Mouse (Mus musculus) cortical plate, adult 2 months (tissue): ENCODE data around the gene Fkbp4.

ENCODE experiments used
- CTCF ChIP-seq: fragments of 200-500 bp; IDR thresholded peaks from 2 replicates; pipeline ENCODE4 v1.5.1; 2011; ENCODE audit warnings: mild to moderate bottlenecking, control low read depth, low read length; ENCODE audit not compliant: insufficient read depth; ENCODE audit errors: extremely low read depth
- POLR2A ChIP-seq: fragments of 200-500 bp; IDR thresholded peaks from 2 replicates; pipeline ENCODE4 v1.6.1; 2011; ENCODE audit warnings: mild to moderate bottlenecking, low read length, control low read depth; ENCODE audit not compliant: insufficient read depth; ENCODE audit errors: extremely low read depth

DNA sequence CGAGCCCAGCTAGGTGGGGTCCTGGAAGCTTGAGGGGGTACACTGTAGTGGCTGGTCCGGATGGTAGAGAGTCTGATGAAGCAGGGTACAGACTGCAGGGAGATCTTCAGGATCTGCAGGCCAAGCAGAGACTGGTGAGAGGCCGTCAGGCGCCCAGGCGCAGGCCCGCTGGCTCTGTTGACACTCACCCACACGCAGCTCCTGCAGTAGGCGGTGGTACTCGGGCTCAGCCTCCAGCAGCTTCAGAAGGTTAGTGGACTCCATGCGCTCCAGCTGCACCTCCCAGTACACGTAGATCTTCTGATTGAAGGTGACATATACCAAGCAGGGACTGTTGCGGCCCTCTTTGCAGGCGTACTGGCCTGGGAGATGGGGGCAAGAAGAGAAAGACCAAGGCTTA, 28.2 kb downstream of the Fkbp4 start:
- TF ChIP-seq CTCF (no peak), POLR2A (no peak)
